Mouse (Mus musculus) gastrocnemius, adult 8-10 months (tissue): Measurements from ENCODE around the gene Ankrd33b. TPM values are rescaled to one million over a fixed set of nuclear protein-coding genes. Genes with fewer than 3 reads are reported as not detected.

Experiments
- DNase-seq, 2 experiments: peaks; one replicate each; pipeline ENCODE4 v3.0.0; 2022; ENCODE audit warnings: low spot score in 2 of 2
- total RNA-seq, 4 experiments: library from RNA; stranded (reverse); gene quantifications; 2 replicates each; pipeline ENCODE4 v1.2.4; 2022

Gene Ankrd33b
- total RNA-seq, 4 experiments from 2014 or later: 11.5 to 18.8 (median 16.5) TPM

DNA sequence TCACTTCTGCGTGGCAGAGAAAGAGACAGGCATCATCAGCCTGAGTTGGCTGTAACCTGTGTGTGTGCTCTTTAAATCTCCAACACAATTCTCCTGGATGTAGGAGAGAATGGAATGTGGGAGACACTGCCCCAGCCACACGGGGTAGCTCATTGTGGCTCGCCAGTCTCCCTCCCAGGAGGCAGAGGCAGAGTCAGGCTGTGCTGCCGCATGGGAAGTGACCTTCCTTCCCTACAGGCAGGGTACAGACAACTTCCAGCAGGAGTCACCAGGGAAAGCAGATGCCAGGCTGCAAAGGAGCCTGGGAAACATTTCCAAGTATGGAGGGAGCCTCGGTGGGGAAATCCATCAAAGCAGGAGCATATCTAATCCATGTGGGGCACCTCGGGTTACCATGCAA lies 62.3 kb downstream of the Ankrd33b start:
- DNase-seq: no peak

DNA sequence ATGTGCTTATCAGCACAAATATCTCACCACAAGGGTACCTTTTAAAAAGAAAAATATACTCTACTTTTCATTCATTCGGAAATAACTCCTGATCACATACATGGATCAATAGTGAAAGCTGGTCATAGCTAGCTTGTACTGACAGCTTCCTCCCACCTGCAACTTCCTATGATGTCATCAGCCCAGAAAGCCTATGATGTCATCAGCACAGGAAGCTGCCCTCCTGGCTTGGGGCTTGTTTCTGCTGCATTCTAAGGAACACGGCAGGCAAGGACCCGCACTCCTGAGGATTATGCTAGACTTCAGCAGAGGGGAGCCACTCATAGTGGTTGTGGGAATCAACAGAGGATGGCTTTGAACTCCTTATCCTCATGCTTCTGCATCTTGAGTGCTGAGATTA lies 63.2 kb downstream of the Ankrd33b start:
- DNase-seq: no peak

DNA sequence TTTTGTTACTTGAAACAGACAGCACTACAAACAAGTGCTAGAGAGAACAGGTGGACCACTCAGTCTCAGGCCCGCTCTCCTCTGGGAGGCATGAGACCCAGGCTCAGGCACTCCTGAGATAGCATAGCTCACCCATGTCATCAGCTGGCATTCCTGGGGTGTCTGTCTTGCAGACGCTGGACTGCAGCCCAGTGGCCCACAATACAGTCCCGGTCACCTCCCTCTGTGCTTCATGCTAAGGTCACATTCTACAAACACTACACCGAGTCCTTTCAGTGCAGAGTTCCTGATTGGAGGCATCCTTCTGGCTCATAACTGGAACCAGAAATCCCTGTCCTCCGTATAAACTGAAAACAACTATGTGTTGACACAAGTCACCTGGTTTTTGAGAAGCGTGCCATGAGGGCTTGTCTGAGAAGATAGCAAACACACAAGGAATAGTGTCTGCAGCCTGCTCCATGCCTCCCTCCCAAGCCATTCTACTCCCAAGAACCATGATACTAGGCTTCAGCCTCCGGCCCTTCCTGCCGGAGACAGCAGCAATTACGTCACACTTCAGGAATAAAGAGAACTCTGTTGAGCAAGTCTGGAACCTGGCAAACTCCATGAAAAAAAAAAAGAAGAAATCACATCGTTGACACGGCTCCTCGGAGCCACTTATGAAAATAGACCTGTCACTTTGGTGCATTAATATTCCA lies 65.1 kb downstream of the Ankrd33b start:
- no peak for DNase-seq

DNA sequence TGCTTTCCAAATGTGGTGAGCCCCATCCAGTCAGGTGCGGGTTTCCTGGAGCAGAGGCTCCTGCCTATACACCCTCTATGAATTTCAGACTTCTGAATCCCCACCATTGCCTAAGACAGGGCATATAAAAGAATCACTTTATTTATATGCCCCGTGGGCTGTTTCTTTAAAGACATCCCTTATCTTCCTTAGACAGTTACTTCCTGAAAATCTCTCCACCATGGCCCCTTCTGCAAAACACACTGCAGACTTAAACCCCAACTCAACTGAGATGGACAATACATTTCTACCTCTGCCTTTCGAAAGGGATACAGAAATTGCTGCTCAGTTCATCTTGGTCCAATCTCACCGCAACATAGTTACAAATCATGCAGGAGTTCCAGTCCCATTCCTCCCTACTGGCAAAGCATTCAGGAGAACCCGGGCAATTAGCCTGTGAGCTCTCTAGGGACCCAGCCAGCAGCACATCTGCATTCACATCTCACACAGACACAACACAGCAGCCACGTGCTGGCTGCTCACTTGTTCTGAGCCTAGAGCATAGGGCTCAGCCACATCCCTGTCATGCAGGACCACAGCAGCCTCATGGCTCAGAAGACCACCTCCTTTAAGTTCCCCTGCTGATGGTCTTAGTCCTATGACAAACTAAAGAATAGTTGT lies 68.1 kb downstream of the Ankrd33b start:
- DNase-seq: peak in 1 of 2 experiments; percentile 16

DNA sequence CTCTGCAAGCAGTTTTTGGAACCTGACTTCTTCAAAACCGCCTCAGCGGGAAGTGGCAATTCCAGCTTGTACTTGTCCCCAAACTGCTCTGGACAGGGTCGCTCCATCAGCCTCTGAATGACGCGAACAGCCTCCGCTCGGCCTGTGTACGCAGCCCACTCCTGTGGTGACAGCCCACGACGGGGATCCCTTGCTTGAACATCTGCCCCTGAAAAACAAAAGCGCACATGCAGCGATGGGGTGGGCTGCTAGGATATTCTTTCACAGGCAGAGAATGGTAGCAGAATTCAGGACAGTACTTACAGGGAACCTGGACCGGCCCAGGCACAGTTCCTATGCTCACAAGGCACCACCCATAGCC lies 69.8 kb downstream of the Ankrd33b start:
- no peak for DNase-seq

DNA sequence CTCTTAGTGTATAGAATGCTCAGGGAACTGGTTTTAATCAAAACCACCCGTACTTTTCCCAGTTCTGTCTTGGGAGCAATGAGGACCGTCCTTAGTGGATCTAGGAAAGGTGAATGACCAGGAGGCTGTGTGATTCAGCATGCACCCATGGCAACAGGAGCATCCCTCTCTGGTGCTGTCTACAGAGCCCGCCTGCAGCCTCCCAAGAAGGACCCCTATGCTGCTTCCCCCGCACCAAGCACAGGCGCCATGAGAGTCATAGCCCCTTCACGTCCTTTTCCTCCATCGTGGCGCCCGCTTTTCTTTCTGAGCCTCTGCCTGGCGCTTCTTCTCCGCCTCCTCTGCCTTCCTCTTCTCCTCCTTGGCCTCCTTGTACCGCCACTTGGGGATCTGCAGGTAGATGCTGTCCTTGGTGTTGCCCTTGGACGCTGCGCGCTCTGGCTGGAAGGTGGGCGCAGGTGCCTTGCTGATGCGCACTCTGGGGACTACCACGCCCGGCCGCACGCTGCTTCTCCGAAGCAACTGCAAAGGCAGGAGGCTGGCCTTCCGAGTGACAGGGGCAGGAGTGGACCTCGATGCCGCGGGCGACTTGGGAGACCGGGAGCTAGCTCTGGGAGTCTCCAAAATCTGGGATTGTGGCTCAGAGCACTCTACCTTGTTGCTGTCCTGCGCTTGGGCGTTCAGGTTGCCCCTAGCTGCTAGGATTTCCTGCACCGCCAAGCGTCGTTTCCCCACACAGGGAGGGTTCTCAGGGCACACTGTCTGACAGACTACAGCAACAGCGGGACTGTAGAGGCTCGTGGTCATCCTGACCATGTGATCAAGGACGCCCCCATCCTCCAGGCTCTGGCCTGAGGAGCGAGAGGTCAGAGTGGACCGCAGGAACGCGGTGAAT lies 70.4 kb downstream of the Ankrd33b start:
- DNase-seq: no peak

DNA sequence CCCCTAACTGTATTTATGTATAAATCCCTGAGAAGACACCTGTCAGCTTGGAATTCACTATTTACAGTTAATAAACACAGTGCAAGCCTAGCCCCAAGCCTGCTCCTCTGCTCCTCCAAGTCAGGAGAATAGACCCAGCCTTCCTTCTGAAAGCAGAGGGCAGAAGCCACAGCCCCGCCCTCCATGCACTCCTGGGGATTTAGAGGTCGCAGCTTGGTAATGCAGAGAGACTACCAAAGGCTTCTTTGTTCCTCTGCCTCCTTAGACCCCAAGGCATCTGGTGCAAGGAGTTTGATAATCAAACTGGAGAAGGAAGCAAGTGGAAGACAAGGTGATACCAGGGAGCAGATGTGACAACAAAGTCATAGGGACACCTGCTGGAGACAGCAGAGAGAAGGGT lies 73.2 kb downstream of the Ankrd33b start:
- no peak for DNase-seq

DNA sequence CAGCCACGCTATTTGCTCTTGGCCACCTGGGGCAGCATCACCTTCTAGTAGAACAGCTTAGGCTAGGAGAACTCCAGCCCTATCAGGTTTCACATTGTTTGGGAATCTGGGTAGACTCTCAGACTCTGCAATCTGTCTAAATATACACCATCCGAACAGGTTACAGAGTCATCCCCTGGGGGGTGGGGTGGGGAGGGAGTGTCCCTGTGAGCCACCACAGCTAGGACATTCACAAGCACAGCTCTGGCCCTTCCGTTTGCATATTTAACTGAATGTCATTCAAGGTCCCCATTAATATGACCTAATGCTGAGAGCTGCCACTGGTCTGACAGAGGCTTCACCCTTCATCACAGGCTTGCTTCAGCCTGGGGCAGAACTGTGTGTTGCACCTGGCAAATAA lies 74.9 kb downstream of the Ankrd33b start:
- no peak for DNase-seq

DNA sequence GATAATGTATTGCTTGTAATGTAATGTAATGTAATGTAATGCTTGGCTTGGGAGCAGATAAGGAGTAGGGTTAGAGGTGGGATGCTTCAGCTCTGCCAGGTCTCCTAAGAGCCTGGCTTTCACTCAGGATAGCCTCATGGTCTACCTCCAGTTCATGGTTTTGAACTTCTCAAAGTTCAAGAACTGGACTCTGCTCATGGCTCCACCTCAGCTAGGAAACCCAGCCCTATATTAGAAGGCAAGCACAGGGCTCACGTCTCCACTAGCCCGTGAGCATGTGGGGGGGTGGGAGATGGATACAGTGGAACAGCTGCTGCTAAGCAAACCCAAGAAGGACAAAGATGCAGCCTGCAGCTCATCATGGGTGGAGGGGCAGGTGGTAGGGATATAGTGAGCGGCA lies 81.8 kb downstream of the Ankrd33b start:
- no peak for DNase-seq

DNA sequence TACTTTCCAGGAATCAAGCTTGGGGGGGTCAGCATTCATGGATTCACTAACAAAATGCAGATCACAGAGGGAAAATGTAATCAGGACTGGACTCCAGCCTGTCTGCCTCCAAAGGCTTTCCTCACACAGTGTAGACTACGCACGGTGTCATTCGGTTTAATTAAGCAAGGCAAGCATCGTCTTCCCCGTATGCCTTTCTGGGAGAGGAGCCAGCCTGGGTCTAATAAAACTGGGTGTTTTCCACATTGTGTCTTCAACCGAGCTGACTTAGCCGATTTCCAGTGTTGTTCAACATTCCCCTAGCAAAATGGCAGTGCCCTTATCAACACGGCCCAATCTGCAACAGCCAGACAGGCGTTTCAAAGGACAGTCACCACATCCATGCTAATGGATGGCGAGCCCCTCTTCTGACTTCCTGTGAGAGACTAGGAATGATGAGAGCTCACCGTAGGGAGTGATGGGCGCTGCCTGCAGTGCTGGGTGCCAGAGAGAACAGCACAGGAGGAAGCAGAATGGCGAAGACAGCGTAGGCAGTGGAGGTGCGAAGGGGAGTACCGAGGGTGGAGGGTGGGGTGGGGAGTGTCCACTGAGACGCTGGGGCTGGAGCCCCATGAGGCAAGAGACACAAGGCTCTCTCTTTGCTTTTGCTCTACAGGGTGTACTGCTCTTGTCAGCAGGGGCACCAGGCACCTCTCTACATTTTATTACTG lies 82.4 kb downstream of the Ankrd33b start:
- DNase-seq: no peak

DNA sequence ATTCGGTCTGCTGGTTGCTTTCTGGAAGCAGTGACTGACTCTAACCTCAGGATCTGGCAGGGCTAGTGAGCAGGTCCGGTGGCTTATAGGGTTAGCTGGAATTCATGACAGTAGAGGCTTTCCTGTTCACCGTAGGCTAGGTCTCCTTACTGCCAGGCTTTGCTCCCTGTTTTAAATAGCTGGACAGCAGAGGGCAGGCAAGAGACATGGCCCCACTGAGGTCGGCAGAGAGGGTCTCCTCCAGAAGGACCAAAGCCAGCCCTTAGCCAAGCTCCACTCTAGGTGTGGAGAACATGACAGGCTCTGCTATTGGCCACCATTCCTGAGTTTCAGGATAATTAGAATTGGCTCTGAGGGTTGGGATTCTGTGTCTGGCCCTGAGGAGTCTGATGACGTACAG lies 83.4 kb downstream of the Ankrd33b start:
- no peak for DNase-seq

DNA sequence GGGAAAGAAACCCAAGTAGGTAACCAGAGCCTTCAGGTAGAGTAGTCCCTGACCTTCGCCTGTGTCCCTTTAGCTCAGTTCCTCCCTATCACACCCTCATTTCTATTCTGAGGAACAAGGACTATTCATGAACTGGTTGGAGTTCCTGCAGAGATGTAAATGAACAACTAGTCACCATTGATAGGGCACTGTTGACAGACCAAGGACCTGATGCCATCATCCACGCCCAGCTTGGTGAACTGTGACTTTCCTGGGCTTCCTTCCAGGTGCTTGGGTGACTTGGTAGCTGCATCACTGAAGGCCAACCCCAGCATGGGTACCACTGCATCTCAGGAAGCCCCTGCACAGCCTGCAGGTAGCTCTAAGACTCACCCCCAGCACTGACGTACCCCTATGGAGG lies 85.2 kb downstream of the Ankrd33b start:
- DNase-seq: no peak

DNA sequence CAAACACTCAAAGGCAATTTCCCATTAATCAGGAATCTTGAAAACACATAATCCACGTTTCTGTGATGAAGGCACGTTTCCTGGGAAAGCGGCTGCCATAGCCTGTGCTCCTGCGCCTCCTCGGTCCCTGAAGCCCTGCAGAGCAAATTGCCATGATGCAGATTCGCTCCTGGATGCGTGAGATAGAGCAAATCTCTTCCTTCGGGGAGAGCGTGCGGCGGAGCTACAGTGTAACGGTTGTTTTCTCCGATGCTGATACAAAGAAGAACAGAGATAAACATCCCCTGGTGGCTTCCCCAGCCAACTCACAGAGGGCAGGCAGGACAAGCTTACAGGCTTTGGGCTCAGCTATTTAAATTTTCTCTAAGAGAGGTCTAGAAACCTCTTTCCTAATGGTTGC lies 85.7 kb downstream of the Ankrd33b start:
- no peak for DNase-seq

DNA sequence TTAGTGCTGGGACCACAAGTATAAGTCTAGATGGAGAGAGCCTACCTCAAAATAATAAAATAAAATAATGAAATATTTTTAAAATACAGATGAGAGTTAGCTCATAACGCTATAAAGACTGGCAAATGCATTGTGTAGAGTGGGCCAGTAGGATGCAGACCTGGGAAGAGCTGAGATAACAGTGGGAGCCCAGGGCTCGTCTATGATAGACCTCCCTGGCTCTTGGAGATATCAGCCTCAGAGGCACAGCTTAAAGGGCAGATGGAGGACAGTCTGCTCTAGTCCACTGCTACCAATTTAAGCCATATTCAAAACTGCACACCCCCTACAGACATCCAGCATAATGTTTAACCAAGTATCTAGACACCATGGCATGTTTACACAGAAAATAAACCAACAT lies 86.8 kb downstream of the Ankrd33b start:
- DNase-seq: no peak

DNA sequence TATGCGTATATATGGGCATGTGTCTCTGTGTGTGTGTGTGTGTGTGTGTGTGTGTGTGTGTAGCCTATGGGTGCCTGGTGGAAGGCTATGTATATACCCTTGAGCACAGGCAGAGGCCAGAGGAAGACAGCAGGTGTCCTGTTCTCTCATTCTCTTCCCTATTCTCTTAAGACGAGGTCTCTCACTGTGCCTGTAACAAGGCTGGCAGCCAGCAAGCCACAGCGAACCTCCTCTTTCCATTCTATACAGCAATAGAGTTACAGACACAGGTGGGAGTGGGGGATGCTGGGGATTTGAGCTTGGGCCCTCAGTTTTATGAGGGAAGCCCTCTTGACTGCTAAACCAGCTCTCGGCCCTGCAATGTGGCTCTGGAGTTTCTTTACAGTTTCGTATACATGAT lies 87.5 kb downstream of the Ankrd33b start:
- no peak for DNase-seq

DNA sequence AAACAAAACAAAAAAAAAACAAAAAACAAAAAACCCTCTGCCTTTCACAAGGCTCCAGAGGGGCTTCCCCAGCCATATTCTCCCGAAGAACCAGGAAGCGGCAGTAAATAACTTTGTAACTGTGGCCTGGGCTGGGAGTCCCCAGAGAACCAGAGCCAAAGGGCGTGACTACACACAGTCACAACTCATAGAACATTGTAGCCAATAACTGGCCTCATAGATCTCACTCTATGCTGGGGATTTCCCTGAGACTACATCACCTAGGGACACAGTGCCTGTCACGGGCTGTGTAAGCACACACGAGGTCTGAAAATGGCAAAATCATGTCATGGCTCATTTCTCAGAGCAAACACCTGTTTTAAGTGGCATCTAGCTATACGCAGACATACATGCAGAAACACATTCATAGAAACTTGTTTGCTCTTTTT lies 87.9 kb downstream of the Ankrd33b start:
- DNase-seq: no peak

DNA sequence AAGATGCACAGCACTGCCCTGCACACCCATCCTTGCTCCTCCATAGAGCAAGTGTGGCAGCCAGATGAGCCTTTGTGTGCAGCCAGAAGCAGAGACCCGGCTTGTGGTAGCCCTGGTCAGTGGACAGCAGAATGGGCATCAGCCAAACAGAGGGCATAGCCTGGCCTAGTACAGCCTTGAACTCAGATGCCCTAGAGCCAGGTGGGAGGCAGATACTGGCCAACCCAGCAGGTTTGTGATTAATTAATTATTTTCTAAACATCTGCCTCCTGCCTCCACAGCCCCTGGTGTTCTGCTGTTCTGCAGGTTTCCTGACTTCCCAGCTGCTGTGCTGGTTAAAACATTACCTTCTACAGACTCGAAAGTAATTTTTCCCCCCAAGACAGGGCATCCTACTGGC lies 88.4 kb downstream of the Ankrd33b start:
- no peak for DNase-seq

DNA sequence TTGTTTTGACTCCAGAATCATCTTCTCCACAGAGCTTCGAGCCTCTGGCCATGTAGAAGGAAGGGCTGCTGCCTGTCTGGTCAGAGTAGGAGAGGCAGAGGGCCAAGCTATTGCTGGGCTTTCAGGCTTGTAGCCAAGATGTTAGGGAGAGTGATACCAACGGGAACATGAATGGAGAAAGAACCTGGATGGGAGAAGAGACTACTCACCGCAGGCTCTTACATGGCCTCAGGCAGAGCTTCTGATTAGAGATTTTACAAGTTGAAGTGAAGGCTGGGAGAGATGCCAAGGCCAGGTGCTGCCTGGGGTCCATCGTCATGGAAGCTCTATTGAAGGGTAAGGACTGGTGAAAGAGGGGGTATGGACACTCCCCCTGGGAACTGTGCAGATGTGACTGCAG lies 89.4 kb downstream of the Ankrd33b start:
- no peak for DNase-seq

DNA sequence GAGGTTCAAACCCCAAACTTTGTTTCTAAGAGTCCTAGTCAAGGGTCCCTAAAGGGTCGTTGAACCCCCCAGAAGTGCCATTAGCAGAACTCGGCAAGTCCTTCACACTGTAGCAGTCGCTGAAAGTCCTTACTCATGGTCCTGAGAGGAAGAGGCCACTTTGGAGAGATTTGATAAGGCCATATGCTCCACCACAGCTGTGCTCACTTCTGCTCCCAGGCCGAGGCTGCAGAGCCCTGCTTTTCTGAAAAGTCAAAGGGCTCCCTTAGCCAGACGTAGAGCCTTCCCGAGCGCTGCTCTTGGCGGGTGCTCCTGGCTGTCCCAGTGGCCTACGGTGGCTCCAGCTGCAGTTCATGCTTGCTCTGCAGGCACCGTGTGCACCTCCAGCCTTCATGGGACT lies 94.0 kb downstream of the Ankrd33b start:
- DNase-seq: no peak

DNA sequence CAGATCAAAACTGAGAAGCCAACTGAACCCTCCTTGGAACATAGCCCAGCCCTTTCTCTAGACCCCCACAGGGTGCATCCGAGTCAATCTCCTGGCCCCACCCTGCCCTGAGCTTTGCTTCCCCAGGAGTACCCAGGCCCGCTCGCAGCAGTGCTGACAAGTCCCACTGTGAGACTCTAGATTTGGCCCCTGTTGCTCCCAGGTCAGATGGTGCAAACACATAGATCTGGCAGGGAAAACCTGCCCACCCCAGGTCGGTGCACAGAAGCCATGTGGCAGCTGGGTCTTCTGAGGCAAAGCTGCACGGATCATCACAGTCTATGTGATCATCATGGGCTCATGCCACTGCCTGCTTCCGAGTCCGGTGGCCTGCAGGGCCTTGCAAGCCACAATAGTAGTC lies 94.8 kb downstream of the Ankrd33b start:
- DNase-seq: no peak

DNA sequence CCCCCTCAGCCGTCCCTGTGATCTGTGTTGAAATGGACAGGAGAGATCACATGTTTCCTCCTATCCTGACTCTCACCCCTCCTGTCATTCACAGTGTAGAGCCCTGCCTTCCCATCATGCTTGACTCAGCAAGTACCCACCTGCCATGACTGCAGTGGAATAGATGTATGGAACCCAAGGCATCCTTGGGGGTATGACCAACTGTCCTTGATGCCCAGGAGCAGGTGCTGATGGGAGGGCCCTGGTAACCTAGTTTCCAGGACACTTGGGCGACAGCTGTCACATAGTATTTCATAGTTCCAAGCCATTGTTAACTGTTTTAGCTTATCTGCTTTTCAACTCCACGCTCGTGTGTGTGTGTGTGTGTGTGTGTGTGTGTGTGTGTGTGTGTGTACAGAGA lies 98.0 kb downstream of the Ankrd33b start:
- no peak for DNase-seq

DNA sequence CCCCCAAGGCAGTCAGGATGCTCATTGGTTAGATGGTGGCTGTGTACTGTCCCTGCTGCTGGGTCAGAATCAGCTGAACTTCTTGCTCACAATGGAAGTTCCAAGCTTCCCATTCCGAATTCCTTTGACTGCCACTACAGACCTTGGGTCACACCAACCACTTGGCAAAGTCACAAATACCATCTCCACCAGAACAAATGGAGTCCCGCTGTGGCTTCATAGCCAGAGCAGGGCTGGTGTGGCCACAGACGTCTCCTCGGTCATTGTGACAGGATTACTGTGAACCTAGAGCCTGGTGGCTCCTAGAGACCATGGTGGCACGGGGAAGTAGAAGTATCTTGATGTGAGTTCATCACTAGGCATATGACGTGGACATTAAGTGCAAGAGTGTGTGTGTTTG lies 99.4 kb downstream of the Ankrd33b start:
- DNase-seq: no peak
